Mouse (Mus musculus) T-helper 2 cell (primary cell): Measurements from ENCODE around the gene Ms4a15.

Experiments used
- in situ Hi-C: fragments of 300-600 bp; cut with MboI, MseI; formaldehyde crosslinking; loops from one replicate; pipeline ENCODE4 v1.15.1; 2025; ENCODE audit warnings: high pct_unique_total_duplicates

The Ms4a15 gene

GRCm38 (mm10) chr19:10959978-10960346 is 33.1 kb downstream of the Ms4a15 start:
- in situ Hi-C loops = loop anchor here (5.0 kb wide), 1 partner anchor 283 kb away; the partner anchor contains the start of gene Pga5

DNA sequence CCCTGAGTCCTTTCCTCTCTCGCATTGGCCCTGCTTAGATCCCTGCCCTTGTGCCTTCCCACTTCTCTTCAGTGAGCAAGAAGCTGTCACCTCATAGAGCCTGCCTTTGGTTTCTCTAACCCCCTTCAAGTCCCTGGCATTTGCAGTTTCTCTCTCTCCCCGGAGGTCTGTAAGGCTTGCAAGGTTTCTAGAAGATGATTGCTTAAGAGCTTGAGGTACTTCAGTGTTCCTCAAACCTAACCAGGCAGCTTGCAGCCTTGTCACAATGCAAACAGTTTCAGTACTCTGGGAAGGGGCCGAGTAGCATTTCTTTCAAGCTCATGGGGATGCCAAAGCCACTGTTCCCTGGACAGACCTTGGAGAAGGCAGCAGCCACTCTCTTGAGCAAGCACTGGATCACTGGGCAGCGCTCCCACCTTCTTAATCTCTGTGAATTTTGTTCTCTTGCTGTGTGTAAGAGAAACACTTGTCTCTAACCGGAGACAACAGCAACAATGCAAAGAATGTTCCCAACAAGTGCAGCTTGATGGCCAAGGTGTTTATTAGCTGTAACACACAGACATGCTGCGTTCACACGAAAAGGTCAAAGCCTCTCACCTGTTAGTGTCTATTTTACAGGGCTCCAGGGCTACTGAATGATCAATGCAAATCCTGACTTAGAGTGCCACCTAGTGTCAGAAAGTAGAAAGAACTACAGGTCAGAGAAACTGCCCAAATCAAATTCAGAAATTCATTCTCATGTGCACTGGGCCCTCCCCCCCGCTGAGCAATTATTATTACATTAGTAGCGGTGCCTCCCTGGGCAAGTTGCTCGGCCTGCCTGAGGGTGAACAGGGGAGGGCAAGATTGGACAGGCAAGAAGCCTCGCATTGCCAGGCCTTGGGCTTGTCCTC is 33.7 kb downstream of the Ms4a15 start:
- in situ Hi-C loops = no loop called here

DNA sequence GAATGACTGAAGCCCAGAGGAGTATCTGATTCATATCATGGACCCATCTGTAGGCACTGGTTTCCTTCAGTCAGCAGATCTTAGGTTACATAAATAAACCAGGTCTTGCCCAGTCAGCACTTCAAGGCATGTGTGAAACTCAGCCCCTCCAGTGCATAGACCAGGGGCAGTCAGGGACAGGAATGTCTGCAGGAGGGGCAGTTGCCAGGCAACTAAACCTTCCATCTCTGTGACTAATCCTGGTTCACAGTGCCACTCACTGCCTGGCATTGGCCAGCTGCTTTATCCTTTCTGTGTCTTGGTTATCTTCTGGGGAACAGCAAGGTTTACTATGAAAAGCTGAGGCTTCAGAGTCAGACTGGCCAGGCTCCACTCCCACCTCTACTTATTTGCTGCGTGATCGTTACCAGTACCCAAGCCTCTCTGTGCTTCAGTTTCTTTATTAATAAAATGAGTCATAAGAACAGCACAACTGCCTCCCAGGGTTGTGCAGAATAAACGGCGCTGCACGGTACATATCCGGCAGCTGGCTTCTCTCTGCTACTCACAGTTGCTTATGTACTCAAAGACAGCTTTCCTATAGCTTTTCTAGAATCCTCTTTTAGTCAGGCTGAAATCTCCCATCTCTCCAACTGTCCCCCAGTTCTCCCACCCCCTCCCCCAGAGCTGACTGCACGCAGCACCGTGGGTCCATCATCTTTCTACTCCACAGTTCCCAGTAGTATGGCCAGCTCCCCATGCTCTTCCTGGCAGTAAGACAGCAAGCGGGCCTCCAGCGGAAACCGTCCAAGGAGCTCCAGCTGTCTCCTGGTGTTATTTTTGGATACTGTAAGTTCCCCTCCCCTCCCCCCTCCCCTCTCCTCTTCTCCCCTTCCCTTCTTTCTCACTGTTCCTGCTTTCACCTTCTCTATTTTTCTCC is 40.8 kb downstream of the Ms4a15 start:
- in situ Hi-C loops = no loop called here

DNA sequence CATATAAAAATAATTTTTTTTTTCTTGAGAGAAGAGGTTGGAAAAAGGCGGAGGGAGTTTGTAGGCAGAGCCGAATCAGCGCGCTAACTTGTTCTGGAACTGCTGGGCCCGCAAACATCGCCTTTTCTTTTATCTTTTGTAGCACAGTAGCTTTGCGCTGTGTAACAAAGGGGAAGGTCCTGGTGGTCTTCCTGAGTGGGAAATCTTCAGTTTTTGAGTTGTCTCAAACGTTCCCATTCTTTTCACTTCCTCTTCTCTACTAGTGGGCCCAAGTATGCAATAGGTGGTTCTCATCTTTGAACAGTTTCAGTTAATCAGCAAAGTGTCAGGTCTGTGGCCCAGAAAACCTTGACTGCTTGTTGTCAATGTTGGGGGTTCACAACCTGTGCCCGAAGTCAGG is 43.5 kb downstream of the Ms4a15 start:
- in situ Hi-C loops = no loop called here

GRCm38 (mm10) chr19:10949112-10949511 is 43.9 kb downstream of the Ms4a15 start, which contains the start of gene Ccdc86:
Ccdc86 (minus strand) TSS chr19:10949266.
- in situ Hi-C loops = no loop called here

GRCm38 (mm10) chr19:10948416-10948815 is 44.6 kb downstream of the Ms4a15 start:
- in situ Hi-C loops = no loop called here

GRCm38 (mm10) chr19:10947219-10947618 is 45.8 kb downstream of the Ms4a15 start:
- in situ Hi-C loops = no loop called here

GRCm38 (mm10) chr19:10946506-10946905 is 46.5 kb downstream of the Ms4a15 start:
- in situ Hi-C loops = no loop called here

DNA sequence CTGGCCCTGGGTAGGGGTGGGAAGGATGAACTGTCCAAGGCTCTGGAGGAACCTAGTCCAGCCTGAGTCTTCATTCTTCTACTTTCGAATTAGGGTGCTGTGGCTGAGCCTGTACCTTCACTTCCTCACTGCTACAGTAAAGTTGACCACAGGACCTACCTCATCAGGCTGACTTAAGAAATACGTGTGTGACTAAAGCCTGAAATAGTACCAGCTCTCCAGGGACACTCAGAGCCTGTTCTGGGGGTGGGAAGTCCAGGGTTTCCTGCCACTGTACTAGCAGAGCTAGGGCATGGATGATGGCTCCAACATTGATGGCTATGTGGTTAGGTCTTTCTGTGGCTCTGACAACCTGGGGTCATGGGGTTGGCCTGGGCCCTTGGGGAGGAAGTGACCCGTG is 49.1 kb downstream of the Ms4a15 start:
- in situ Hi-C loops = no loop called here

DNA sequence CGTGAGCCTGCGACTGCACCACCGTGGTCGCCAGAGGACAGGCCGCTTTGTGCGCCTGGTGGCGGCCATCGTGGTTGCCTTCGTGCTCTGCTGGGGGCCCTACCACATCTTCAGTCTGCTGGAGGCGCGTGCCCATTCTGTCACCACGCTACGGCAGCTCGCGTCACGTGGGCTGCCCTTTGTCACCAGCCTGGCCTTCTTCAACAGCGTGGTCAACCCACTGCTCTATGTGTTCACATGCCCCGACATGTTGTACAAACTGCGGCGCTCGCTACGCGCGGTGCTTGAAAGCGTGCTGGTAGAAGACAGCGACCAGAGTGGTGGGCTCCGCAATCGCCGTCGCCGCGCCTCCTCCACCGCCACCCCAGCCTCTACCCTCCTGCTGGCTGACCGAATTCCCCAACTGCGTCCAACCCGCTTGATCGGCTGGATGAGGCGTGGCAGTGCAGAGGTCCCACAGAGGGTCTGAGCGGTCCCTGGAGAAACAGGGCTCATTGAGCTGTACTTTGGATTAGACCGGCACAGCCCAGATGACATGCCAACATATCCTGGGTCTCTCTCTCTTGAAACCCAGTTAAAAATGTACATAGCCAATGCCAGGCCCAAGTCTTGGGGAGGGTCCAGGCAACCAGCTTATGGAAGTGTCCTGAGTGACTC is 52.1 kb downstream of the Ms4a15 start:
- in situ Hi-C loops = no loop called here

DNA sequence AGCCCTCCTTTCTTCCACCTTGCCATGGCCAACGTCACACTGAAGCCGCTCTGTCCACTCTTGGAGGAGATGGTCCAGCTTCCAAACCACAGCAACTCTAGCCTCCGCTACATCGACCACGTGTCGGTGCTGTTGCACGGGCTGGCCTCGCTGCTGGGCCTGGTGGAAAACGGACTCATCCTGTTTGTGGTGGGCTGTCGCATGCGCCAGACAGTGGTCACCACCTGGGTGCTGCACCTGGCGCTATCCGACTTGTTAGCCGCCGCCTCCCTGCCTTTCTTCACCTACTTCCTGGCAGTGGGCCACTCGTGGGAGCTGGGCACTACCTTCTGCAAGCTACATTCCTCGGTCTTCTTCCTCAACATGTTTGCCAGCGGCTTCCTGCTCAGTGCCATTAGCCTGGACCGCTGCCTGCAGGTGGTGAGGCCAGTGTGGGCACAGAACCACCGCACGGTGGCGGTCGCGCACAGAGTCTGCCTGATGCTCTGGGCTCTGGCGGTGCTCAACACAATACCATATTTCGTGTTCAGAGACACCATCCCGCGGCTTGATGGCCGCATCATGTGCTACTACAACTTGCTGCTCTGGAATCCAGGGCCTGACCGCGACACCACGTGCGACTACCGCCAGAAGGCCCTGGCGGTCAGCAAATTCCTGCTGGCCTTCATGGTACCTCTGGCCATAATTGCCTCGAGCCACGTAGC is 52.8 kb downstream of the Ms4a15 start:
- in situ Hi-C loops = no loop called here

DNA sequence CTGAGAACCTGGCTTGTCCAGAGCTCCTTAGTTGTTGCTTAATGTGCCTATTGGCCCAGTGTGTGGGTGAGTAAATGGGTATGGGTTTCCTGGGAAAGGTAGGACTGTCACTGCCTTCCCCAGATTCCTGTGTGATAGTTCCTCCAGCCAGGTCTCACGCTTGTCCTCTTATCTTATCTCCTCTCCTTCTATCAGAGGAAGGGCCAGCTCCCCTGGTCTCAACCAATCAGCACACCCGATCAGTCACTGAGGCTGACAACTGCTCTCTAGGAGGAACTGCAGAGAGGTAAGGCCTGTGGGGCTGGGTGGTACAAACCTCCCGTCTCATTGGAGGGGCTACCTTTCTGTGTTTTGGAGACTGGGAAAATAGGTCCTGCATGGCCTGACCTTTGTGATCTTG is 54.3 kb downstream of the Ms4a15 start:
- in situ Hi-C loops = no loop called here

GRCm38 (mm10) chr19:10937110-10937563 is 55.9 kb downstream of the Ms4a15 start, which contains the start of gene Ptgdr2:
Ptgdr2 (plus strand) TSS chr19:10937160.
- in situ Hi-C loops = no loop called here

DNA sequence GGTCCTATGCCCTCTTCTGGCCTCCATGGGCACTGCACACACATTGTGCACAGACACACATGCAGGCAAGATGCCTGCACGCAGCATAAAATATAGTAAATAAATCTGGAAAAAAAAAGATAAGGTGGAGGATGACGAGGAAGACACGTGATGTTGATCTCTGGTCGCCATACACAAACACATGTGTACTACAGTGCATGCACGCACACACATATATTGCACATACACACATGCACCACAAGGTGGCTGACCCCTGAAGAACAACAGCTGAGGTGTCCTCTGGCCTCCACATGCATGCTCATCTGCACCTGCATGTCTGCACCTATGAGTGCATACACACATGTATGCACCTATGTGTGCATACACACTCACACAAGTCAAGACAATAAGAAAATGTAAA is 57.0 kb downstream of the Ms4a15 start:
- in situ Hi-C loops = no loop called here

DNA sequence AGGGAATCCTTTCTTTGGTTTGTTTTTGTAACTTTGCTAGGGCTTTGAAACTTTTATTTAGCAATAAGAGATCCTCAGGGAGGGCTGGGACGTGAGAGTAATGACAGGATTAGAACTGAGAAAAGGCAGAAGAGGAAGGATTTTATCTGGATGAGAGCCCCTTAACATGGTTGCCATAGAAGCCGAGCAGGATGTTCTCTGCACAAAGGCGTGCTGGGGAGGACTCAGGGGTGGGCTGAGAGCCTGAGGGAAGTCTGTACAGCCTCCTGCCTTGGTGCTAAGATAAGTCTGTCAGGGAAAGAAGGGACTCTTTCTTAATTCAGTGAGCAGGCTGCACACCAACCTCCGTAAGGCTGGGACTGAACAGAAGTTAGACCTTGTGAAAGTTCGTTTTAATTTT is 58.0 kb downstream of the Ms4a15 start:
- in situ Hi-C loops = no loop called here

DNA sequence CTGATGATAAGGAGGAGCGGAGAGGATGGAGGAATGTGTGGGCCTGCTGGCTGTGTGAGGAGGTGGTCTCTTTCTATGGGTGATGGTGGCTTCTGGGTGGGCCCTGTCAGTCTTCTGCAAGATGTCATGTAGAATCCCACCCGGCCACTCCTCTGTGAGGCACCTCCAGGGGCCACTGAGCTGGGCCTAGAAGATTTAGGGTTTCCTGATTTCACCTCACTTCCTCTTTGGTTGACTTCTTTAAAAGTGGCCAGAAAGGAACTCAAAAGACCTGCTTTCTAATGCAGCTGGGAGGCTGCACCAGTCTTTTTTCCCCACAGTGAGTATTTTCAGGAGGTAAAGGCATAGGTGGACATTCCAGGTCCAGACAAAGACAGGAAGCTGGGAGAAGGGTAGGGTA is 62.4 kb downstream of the Ms4a15 start:
- in situ Hi-C loops = no loop called here
